Mouse (Mus musculus): ENCODE data around the gene Dync1li1. TPM values are rescaled to one million over a fixed set of nuclear protein-coding genes. Genes with fewer than 3 reads are reported as not detected.

Gene Dync1li1
- polyA plus RNA-seq, 1 experiment, result 41.1 TPM

- TF ChIP-seq FOSL1 (IDR thresholded peaks at IDR 0.05; ENCODE audit: insufficient read depth, low read length, poor library complexity, severe bottlenecking) (no peak), CTCF (IDR thresholded peaks at IDR 0.05; ENCODE audit: control insufficient read depth, insufficient read depth, insufficient read length) (no peak), MYOD1 (IDR thresholded peaks at IDR 0.05; ENCODE audit: control insufficient read depth, insufficient read length, low read depth) (no peak), USF1 (IDR thresholded peaks at IDR 0.05; ENCODE audit: low read depth) (no peak), MYOG (IDR thresholded peaks at IDR 0.05; ENCODE audit: control insufficient read depth, extremely low read depth, insufficient read length) (no peak), CEBPB (IDR thresholded peaks at IDR 0.05; ENCODE audit: low read depth) (no peak), MAX (IDR thresholded peaks at IDR 0.05) (no peak)
- Histone ChIP-seq H3ac (ENCODE audit: control insufficient read depth, insufficient read length, low read depth) (no peak overlapping the region), H3K36me3 (ENCODE audit: control insufficient read depth, insufficient read depth) (peaks cover 24% of the 10 kb centered on the region), H3K4me3 (ENCODE audit: insufficient read depth, poor library complexity, severe bottlenecking) (no peak overlapping the region), H3K79me2 (ENCODE audit: control insufficient read depth, insufficient read depth) (peaks cover 90% of the 10 kb centered on the region), H3K27me3 (ENCODE audit: control insufficient read depth, insufficient read depth, insufficient read length) (no peaks in the 10 kb centered on the region), H3K79me3 (ENCODE audit: low read depth) (peaks cover 61% of the 10 kb centered on the region)
Observed at GRCm38 (mm10) chr9:114701031-114701430, 12.4 kb downstream of the Dync1li1 start.

- Histone ChIP-seq H3K79me3 (ENCODE audit: low read depth) (peaks cover 54% of the 10 kb centered on the region), H3K4me3 (ENCODE audit: insufficient read depth, poor library complexity, severe bottlenecking) (no peak overlapping the region), H3K27me3 (ENCODE audit: control insufficient read depth, insufficient read depth, insufficient read length) (no peaks in the 10 kb centered on the region), H3K79me2 (ENCODE audit: control insufficient read depth, insufficient read depth) (peaks cover 83% of the 10 kb centered on the region), H3K36me3 (ENCODE audit: control insufficient read depth, insufficient read depth) (peaks cover 24% of the 10 kb centered on the region), H3ac (ENCODE audit: control insufficient read depth, insufficient read length, low read depth) (no peak overlapping the region)
- TF ChIP-seq MAX (IDR thresholded peaks at IDR 0.05) (no peak), CEBPB (IDR thresholded peaks at IDR 0.05; ENCODE audit: low read depth) (no peak), USF1 (IDR thresholded peaks at IDR 0.05; ENCODE audit: low read depth) (no peak), FOSL1 (IDR thresholded peaks at IDR 0.05; ENCODE audit: insufficient read depth, low read length, poor library complexity, severe bottlenecking) (no peak), MYOD1 (IDR thresholded peaks at IDR 0.05; ENCODE audit: control insufficient read depth, insufficient read length, low read depth) (no peak), MYOG (IDR thresholded peaks at IDR 0.05; ENCODE audit: control insufficient read depth, extremely low read depth, insufficient read length) (no peak), CTCF (IDR thresholded peaks at IDR 0.05; ENCODE audit: control insufficient read depth, insufficient read depth, insufficient read length) (no peak)
Observed at GRCm38 (mm10) chr9:114701921-114702320, 13.3 kb downstream of the Dync1li1 start.

- TF ChIP-seq CTCF (IDR thresholded peaks at IDR 0.05; ENCODE audit: control insufficient read depth, insufficient read depth, insufficient read length) (no peak), USF1 (IDR thresholded peaks at IDR 0.05; ENCODE audit: low read depth) (no peak), FOSL1 (IDR thresholded peaks at IDR 0.05; ENCODE audit: insufficient read depth, low read length, poor library complexity, severe bottlenecking) (no peak), MYOG (IDR thresholded peaks at IDR 0.05; ENCODE audit: control insufficient read depth, extremely low read depth, insufficient read length) (no peak), MAX (IDR thresholded peaks at IDR 0.05) (no peak), MYOD1 (IDR thresholded peaks at IDR 0.05; ENCODE audit: control insufficient read depth, insufficient read length, low read depth) (no peak), CEBPB (IDR thresholded peaks at IDR 0.05; ENCODE audit: low read depth) (no peak)
- H3K79me3 ChIP-seq (ENCODE audit: low read depth), result peaks cover 13% of the 10 kb centered on the region
- no peaks in the 10 kb centered on the region for H3K27me3 ChIP-seq (ENCODE audit: control insufficient read depth, insufficient read depth, insufficient read length)
- peaks cover 36% of the 10 kb centered on the region for H3K79me2 ChIP-seq (ENCODE audit: control insufficient read depth, insufficient read depth)
- no peak overlapping the region for H3K4me3 ChIP-seq (ENCODE audit: insufficient read depth, poor library complexity, severe bottlenecking)
- H3ac ChIP-seq (ENCODE audit: control insufficient read depth, insufficient read length, low read depth), result no peak overlapping the region
- H3K36me3 ChIP-seq (ENCODE audit: control insufficient read depth, insufficient read depth), result peaks cover 26% of the 10 kb centered on the region
Observed at GRCm38 (mm10) chr9:114707805-114708204, 19.2 kb downstream of the Dync1li1 start.

GRCm38 (mm10) chr9:114710345-114710744 lies 21.8 kb downstream of the Dync1li1 start:
- no peak overlapping the region for H3ac ChIP-seq (ENCODE audit: control insufficient read depth, insufficient read length, low read depth)
- peaks cover 11% of the 10 kb centered on the region for H3K79me2 ChIP-seq (ENCODE audit: control insufficient read depth, insufficient read depth)
- no peak overlapping the region for H3K4me3 ChIP-seq (ENCODE audit: insufficient read depth, poor library complexity, severe bottlenecking)
- no peaks in the 10 kb centered on the region for H3K79me3 ChIP-seq (ENCODE audit: low read depth)
- TF ChIP-seq MYOG (IDR thresholded peaks at IDR 0.05; ENCODE audit: control insufficient read depth, extremely low read depth, insufficient read length), result no peak
- TF ChIP-seq FOSL1 (IDR thresholded peaks at IDR 0.05; ENCODE audit: insufficient read depth, low read length, poor library complexity, severe bottlenecking), result no peak
- TF ChIP-seq MAX (IDR thresholded peaks at IDR 0.05), result no peak
- TF ChIP-seq USF1 (IDR thresholded peaks at IDR 0.05; ENCODE audit: low read depth), result no peak
- TF ChIP-seq MYOD1 (IDR thresholded peaks at IDR 0.05; ENCODE audit: control insufficient read depth, insufficient read length, low read depth), result no peak
- no peak for TF ChIP-seq CTCF (IDR thresholded peaks at IDR 0.05; ENCODE audit: control insufficient read depth, insufficient read depth, insufficient read length)
- H3K36me3 ChIP-seq (ENCODE audit: control insufficient read depth, insufficient read depth), result peaks cover 50% of the 10 kb centered on the region
- no peaks in the 10 kb centered on the region for H3K27me3 ChIP-seq (ENCODE audit: control insufficient read depth, insufficient read depth, insufficient read length)

- H3K4me3 ChIP-seq (ENCODE audit: insufficient read depth, poor library complexity, severe bottlenecking), result no peak overlapping the region
- H3K79me3 ChIP-seq (ENCODE audit: low read depth), result no peaks in the 10 kb centered on the region
- no peaks in the 10 kb centered on the region for H3K27me3 ChIP-seq (ENCODE audit: control insufficient read depth, insufficient read depth, insufficient read length)
- no peak for TF ChIP-seq MYOD1 (IDR thresholded peaks at IDR 0.05; ENCODE audit: control insufficient read depth, insufficient read length, low read depth)
- no peak for TF ChIP-seq MAX (IDR thresholded peaks at IDR 0.05)
- TF ChIP-seq FOSL1 (IDR thresholded peaks at IDR 0.05; ENCODE audit: insufficient read depth, low read length, poor library complexity, severe bottlenecking), result no peak
- H3K79me2 ChIP-seq (ENCODE audit: control insufficient read depth, insufficient read depth), result no peaks in the 10 kb centered on the region
- peaks cover 65% of the 10 kb centered on the region for H3K36me3 ChIP-seq (ENCODE audit: control insufficient read depth, insufficient read depth)
- H3ac ChIP-seq (ENCODE audit: control insufficient read depth, insufficient read length, low read depth), result no peak overlapping the region
Observed at GRCm38 (mm10) chr9:114713481-114713880, 24.9 kb downstream of the Dync1li1 start.

- Histone ChIP-seq H3K4me3 (ENCODE audit: insufficient read depth, poor library complexity, severe bottlenecking) (no peak overlapping the region), H3K36me3 (ENCODE audit: control insufficient read depth, insufficient read depth) (peaks cover 68% of the 10 kb centered on the region), H3K79me3 (ENCODE audit: low read depth) (no peaks in the 10 kb centered on the region), H3K79me2 (ENCODE audit: control insufficient read depth, insufficient read depth) (no peaks in the 10 kb centered on the region), H3ac (ENCODE audit: control insufficient read depth, insufficient read length, low read depth) (no peak overlapping the region), H3K27me3 (ENCODE audit: control insufficient read depth, insufficient read depth, insufficient read length) (no peaks in the 10 kb centered on the region)
- no peak for TF ChIP-seq CEBPB (IDR thresholded peaks at IDR 0.05; ENCODE audit: low read depth)
- no peak for TF ChIP-seq MAX (IDR thresholded peaks at IDR 0.05)
- no peak for TF ChIP-seq MYOG (IDR thresholded peaks at IDR 0.05; ENCODE audit: control insufficient read depth, extremely low read depth, insufficient read length)
- TF ChIP-seq FOSL1 (IDR thresholded peaks at IDR 0.05; ENCODE audit: insufficient read depth, low read length, poor library complexity, severe bottlenecking), result no peak
- no peak for TF ChIP-seq USF1 (IDR thresholded peaks at IDR 0.05; ENCODE audit: low read depth)
- no peak for TF ChIP-seq CTCF (IDR thresholded peaks at IDR 0.05; ENCODE audit: control insufficient read depth, insufficient read depth, insufficient read length)
- no peak for TF ChIP-seq MYOD1 (IDR thresholded peaks at IDR 0.05; ENCODE audit: control insufficient read depth, insufficient read length, low read depth)
Observed at GRCm38 (mm10) chr9:114716677-114717331, 28.2 kb downstream of the Dync1li1 start.

All from C2C12 (cell line).